Mouse (Mus musculus) intestine, embryonic 16.5 days (tissue): Measurements from ENCODE around the gene Plekhj1. TPM values are rescaled to one million over a fixed set of nuclear protein-coding genes. Genes with fewer than 3 reads are reported as not detected.

Experiments
- ATAC-seq: fragments of 200-750 bp; cut with Nextera tagmentation; 2 replicates; pipeline ENCODE4 v1.8.0; 2017; ENCODE audit warnings: moderate TSS enrichment, moderate library complexity
- H3K27ac ChIP-seq: fragments of 300-500 bp; sonication (generic); 2 replicates; pipeline ENCODE4 v1.5.1; 2014; ENCODE audit warnings: mild to moderate bottlenecking, low read length
- H3K27me3 ChIP-seq: fragments of 300-500 bp; sonication (generic); replicated peaks from 2 replicates; pipeline ENCODE4 v1.6.1; 2014; ENCODE audit warnings: low read length, control low read depth, mixed read lengths; ENCODE audit not compliant: control insufficient read depth, insufficient read depth
- H3K36me3 ChIP-seq: fragments of 300-500 bp; sonication (generic); 2 replicates; pipeline ENCODE4 v1.6.1; 2014; ENCODE audit warnings: low read length, control low read depth; ENCODE audit not compliant: control insufficient read depth, insufficient read depth
- H3K4me1 ChIP-seq: fragments of 300-500 bp; sonication (generic); 2 replicates; pipeline ENCODE4 v1.6.1; 2014; ENCODE audit warnings: low read length, control low read depth, mixed read lengths; ENCODE audit not compliant: control insufficient read depth, insufficient read depth
- H3K4me2 ChIP-seq: fragments of 300-500 bp; sonication (generic); 2 replicates; pipeline ENCODE4 v1.6.1; 2014; ENCODE audit warnings: low read depth, low read length, control low read depth
- H3K4me3 ChIP-seq: fragments of 300-500 bp; sonication (generic); 2 replicates; pipeline ENCODE4 v1.5.1; 2014; ENCODE audit warnings: mild to moderate bottlenecking, low read length
- H3K9ac ChIP-seq: fragments of 300-500 bp; sonication (generic); 2 replicates; pipeline ENCODE4 v1.6.1; 2014; ENCODE audit warnings: low read depth, low read length
- H3K9me3 ChIP-seq: fragments of 300-500 bp; sonication (generic); 2 replicates; pipeline ENCODE4 v1.6.1; 2016; ENCODE audit warnings: low read length, control low read depth; ENCODE audit not compliant: control insufficient read depth
- WGBS: fragments of 180-500 bp; shearing (Covaris S2); extraction: QIAGEN DNeasy Blood & Tissue Kit; methylation state at CpG from one replicate; pipeline ENCODE4 v1.1.7; 2014; 5-methylcytosine and 5-hydroxymethylcytosine counted together
- polyA plus RNA-seq: library from polyadenylated mRNA; unstranded; fragments of >200 nt; fragmentation: Nextera tagmentation; extraction: Ambion mirVana; gene quantifications from 2 replicates; pipeline ENCODE4 v1.2.1, GENCODE M21; 2015

Plekhj1 gene
- polyA plus RNA-seq, 1 experiment from 2014 or later = 135 TPM

DNA sequence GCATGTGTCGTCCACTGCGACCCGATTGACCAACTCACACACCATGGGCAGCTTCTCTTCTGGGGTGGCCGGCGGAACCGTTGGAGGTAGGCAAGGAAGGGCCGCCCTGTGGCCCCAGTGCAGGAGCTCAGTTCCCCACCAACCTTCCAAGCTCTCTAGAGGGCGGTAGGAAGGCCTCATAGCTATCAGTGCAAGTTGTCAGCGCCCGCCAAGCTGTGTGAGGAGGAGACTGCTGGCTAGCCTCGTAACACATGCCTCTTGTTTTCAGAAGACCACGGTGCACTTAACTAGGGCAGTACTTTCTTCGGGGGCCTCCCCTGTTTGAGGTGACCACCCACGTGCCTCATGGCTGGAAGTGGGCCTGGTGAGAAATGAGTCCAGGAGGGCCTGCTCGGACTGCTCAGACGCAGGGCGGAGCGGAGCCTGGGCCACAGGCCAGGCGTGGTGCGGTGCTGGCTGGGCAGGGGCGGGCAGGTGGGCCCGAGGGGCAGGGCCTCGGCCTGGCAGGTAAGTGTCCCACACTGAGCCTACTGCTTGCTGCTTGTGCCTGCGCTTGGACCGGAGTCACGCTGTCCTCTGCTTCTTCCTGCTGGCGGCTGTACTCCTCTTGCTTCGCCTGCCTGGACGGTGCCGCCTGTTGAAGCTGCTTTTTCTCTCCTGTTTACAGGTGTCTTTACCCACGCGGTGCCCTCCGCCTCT is 6.8 kb downstream of the Plekhj1 start:
- peaks cover 12% of the 10 kb centered on the region for H3K4me1 ChIP-seq
- ATAC-seq = no peak
- 81% methylated on average over 33 of the region's 33 CpGs for WGBS
- H3K27ac ChIP-seq = peak overlapping the region; percentile 45; the same call in 1 of the 2 replicates
- no peaks in the 10 kb centered on the region for H3K9me3 ChIP-seq
- 0 out of 2 replicates have a peak overlapping the region, but pooled peaks have one; percentile 19 for H3K9ac ChIP-seq
- no peak overlapping the region for H3K4me3 ChIP-seq
- no peaks in the 10 kb centered on the region for H3K27me3 ChIP-seq
- no peak overlapping the region for H3K4me2 ChIP-seq
- H3K36me3 ChIP-seq = peaks cover 53% of the 10 kb centered on the region

DNA sequence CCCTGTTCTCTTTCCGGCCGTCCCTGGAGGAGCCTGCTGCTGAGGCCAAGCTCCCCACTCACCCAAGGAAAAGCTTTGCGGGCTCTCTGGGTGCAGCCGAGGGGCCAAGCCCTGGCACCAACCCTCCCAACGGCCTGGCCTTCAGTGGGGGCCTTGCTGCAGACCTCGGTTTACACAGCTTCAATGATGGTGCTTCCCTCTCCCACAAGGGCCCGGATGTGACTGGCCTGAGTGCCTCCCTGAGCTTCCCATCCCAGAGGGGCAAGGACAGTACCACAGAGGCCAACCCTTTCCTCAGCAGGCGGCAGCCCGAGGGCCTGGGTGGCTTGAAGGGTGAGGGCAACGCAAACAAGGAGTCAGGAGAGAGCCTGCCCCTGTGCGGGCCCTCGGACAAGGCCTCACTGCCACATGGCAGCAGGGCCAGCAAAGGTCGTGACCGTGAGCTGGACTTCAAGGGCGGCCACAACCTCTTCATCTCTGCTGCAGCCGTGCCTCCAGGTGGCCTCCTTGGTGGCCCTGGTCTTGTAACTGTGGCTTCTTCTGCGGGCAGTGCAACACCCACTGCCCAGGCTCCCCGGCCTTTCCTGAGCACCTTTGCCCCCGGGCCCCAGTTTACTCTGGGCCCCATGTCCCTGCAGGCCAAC is 7.5 kb downstream of the Plekhj1 start:
- H3K27ac ChIP-seq = peak overlapping the region; percentile 45; the same call in 1 of the 2 replicates
- peaks cover 8% of the 10 kb centered on the region for H3K4me1 ChIP-seq
- no peak overlapping the region for H3K4me3 ChIP-seq
- no peak for ATAC-seq
- H3K9me3 ChIP-seq = no peaks in the 10 kb centered on the region
- no peak overlapping the region for H3K4me2 ChIP-seq
- 85% methylated on average over 19 of the region's 19 CpGs for WGBS
- peak overlapping the region; percentile 19; the same call in 1 of the 2 replicates for H3K9ac ChIP-seq
- peaks cover 61% of the 10 kb centered on the region for H3K36me3 ChIP-seq
- H3K27me3 ChIP-seq = no peaks in the 10 kb centered on the region

DNA sequence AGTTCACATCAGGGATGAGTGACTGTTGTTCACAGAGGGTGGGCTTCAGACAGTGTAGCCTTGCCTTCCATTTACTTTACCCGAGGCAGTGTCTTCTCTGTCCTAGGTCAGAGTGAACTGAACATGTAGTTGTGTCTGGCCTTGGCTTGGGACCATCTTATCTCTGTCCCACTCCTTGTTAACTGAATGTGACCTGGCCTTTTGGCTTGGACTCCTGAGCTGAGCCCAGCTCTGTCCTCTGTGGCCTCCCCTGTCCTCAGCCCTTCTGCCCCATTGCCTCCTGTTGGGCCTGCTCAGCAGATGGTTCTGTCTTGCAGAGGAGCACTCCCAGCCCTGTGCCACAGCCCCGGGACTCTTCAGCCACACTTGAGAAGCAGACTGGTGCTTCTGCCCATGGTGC is 10.9 kb downstream of the Plekhj1 start:
- H3K9me3 ChIP-seq = no peaks in the 10 kb centered on the region
- no peak overlapping the region for H3K4me3 ChIP-seq
- ATAC-seq = no peak
- H3K9ac ChIP-seq = no peak overlapping the region
- no peak overlapping the region for H3K27ac ChIP-seq
- WGBS = 84% methylated on average over 2 of the region's 2 CpGs
- peaks cover 4% of the 10 kb centered on the region; the same call in 1 of the 2 replicates for H3K4me1 ChIP-seq
- no peak overlapping the region for H3K4me2 ChIP-seq
- H3K36me3 ChIP-seq = peaks cover 61% of the 10 kb centered on the region
- H3K27me3 ChIP-seq = no peaks in the 10 kb centered on the region

DNA sequence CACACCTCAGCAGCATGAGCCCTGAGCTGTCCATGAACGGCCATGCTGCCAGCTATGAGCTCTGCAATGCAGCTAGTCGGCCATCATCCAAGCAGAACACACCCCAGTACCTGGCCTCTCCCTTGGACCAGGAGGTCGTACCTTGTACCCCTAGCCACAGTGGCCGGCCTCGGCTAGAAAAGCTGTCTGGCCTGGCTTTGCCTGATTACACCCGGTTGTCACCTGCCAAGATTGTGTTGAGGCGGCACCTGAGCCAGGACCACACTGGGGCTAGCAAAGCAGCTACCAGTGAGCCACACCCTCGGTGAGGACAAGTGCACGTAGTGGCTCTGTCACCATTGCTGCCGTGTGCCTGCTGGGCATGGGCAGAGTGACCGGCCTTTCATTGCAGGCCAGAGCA is 12.5 kb downstream of the Plekhj1 start:
- Histone ChIP-seq H3K4me3 (no peak overlapping the region), H3K9me3 (no peaks in the 10 kb centered on the region), H3K27me3 (no peaks in the 10 kb centered on the region), H3K27ac (no peak overlapping the region), H3K4me1 (no peaks in the 10 kb centered on the region), H3K9ac (no peak overlapping the region), H3K4me2 (no peak overlapping the region), H3K36me3 (peaks cover 54% of the 10 kb centered on the region)
- no peak for ATAC-seq
- WGBS = 93% methylated on average over 11 of the region's 11 CpGs

DNA sequence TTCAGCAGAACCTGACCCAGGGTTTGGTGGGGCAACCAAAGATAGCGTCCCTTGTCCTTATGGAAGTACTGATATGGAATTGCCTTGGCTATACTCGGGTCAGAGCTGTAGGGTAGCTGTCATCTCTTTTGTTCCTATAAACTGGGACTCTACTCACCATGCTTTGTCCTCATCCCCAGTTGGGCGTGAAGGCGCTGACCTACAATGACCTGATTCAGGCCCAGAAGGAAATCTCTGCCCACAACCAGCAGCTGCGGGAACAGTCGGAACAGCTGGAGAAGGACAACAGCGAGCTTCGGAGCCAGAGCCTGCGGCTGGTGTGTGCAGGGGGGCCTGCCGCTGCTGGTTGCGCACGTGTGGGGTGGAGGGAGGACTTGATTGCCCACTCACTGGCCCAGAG is 13.6 kb downstream of the Plekhj1 start:
- no peaks in the 10 kb centered on the region for H3K4me1 ChIP-seq
- H3K4me3 ChIP-seq = no peak overlapping the region
- H3K9me3 ChIP-seq = no peaks in the 10 kb centered on the region
- no peak overlapping the region for H3K27ac ChIP-seq
- no peak overlapping the region for H3K9ac ChIP-seq
- no peak for ATAC-seq
- 88% methylated on average over 12 of the region's 12 CpGs for WGBS
- peaks cover 48% of the 10 kb centered on the region for H3K36me3 ChIP-seq
- H3K27me3 ChIP-seq = no peaks in the 10 kb centered on the region
- no peak overlapping the region for H3K4me2 ChIP-seq

DNA sequence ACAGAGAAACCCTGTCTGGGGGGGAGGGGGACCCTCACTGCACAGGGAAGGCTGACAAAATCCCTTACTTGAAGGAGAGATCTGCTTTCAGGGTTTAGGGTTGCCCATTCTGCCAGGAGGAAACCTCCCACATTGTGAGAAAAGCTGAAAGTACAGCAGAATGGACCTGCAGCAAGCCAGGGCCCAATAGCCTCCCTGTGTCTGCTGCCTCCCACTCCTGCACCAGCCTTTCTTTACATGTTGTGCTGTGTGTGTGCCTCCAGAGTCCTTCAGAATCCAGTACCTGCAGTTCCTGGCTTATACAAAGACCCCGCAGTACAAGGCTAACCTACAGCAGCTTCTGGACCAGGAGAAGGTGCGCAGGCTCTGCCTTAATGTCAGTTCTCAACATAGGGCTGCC is 14.1 kb downstream of the Plekhj1 start:
- H3K9me3 ChIP-seq = no peaks in the 10 kb centered on the region

DNA sequence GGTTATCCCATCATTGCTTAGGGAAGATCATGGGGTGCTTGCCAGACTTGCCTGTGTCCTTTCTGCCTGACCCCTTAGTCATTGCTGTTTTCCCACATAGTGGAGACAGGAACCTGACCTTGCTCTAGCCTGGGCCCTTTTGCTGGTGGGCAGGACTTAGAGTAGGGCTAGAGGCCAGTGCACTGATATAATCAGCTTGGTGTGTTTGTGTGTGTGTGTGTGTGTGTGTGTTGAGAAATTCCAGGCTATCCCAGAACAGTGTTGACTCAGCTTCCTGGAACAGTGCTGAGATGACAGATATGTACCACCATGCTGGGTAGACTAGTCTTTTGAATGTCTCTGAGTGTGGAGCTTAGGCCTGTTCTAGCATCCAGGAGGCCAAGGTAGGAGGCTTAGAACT is 18.9 kb downstream of the Plekhj1 start:
- no peak overlapping the region for H3K4me3 ChIP-seq
- H3K9ac ChIP-seq = no peak overlapping the region
- no peak for ATAC-seq
- H3K27me3 ChIP-seq = no peaks in the 10 kb centered on the region
- H3K4me1 ChIP-seq = 0 out of 2 replicates have a peak, but pooled peaks cover under 1% of the 10 kb centered on the region
- peaks cover 22% of the 10 kb centered on the region for H3K36me3 ChIP-seq
- H3K4me2 ChIP-seq = no peak overlapping the region
- H3K27ac ChIP-seq = no peak overlapping the region
- no peaks in the 10 kb centered on the region for H3K9me3 ChIP-seq

More for the DNA sequence above, 14.1 kb downstream of the Plekhj1 start:
- H3K27me3 ChIP-seq = no peaks in the 10 kb centered on the region
- H3K4me2 ChIP-seq = no peak overlapping the region
- H3K27ac ChIP-seq = no peak overlapping the region
- peaks cover 45% of the 10 kb centered on the region for H3K36me3 ChIP-seq
- no peak overlapping the region for H3K9ac ChIP-seq
- ATAC-seq = no peak
- no peak overlapping the region for H3K4me3 ChIP-seq
- WGBS = 98% methylated on average over 2 of the region's 2 CpGs
- no peaks in the 10 kb centered on the region for H3K4me1 ChIP-seq

DNA sequence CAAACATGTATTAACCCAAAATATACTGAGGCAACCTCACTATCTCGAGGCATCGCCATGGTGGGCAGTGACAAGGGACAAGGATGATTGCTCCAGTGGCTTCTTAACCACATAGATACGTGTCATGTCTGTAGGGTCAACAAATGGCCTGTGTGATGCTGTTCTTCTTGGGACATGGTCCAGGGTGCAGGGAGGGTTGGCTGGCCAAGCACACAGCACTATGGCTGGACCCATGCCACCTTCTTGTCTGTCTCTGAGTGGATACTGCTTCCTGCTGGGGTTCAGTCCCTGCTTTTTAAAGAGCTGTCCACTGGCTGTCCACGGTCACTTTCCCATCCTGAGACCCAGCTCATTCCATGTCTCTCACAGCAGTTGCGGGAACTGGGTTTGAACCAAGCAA is 21.3 kb downstream of the Plekhj1 start:
- no peak for ATAC-seq
- H3K36me3 ChIP-seq = peaks cover 18% of the 10 kb centered on the region
- WGBS = 95% methylated on average over 5 of the region's 5 CpGs
- H3K4me3 ChIP-seq = no peak overlapping the region
- no peaks in the 10 kb centered on the region for H3K27me3 ChIP-seq
- no peak overlapping the region for H3K4me2 ChIP-seq
- H3K4me1 ChIP-seq = 0 out of 2 replicates have a peak, but pooled peaks cover 5% of the 10 kb centered on the region
- H3K27ac ChIP-seq = no peak overlapping the region
- H3K9ac ChIP-seq = no peak overlapping the region
- no peaks in the 10 kb centered on the region for H3K9me3 ChIP-seq

DNA sequence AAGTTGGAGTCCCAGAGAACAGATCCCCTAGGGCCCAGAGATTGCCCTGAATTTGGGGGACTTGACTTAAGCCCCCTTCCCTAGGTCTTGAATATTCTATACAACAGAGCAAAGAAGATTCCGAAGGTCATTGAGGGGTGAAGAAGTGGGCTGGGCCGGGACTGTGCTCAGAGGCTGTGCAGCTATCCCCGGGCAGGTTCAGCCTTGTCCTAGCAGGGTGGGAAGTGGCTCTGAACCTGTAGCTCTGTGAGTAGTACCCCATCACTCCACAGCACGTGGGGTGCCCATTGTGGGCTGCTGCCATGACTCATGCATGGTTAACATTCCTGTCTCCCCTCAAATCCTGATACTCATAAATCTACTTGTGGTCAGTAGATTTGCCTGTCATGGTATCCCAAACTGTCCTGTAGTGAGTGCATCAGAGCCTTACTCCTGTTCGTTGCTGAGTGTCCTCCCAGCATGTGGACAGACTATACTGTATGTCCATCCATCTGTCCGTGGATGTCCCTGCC is 22.0 kb downstream of the Plekhj1 start:
- no peaks in the 10 kb centered on the region for H3K27me3 ChIP-seq
- peaks cover 22% of the 10 kb centered on the region for H3K36me3 ChIP-seq
- 88% methylated on average over 6 of the region's 6 CpGs for WGBS
- H3K9ac ChIP-seq = no peak overlapping the region
- no peak for ATAC-seq
- no peak overlapping the region for H3K27ac ChIP-seq
- no peaks in the 10 kb centered on the region for H3K9me3 ChIP-seq
- no peak overlapping the region for H3K4me3 ChIP-seq
- 0 out of 2 replicates have a peak, but pooled peaks cover 5% of the 10 kb centered on the region for H3K4me1 ChIP-seq
- H3K4me2 ChIP-seq = no peak overlapping the region
